Mouse (Mus musculus): ENCODE results near the gene Rap1gap2. TPM values are rescaled to one million over a fixed set of nuclear protein-coding genes. Genes with fewer than 3 reads are reported as not detected.

The Rap1gap2 gene
- polyA plus RNA-seq, 1 experiment from 2014 or later: 7.9 TPM

- H3K36me3 ChIP-seq (ENCODE audit: control insufficient read depth, insufficient read depth): peaks cover 16% of the 10 kb centered on the region
- H3K27ac ChIP-seq (ENCODE audit: low read depth, low read length): no peak overlapping the region
- no peak overlapping the region for H3K4me2 ChIP-seq (replicated peaks; ENCODE audit: low read depth)
- no peak overlapping the region for H3K4me3 ChIP-seq (ENCODE audit: low read depth, low read length)
- H3K4me1 ChIP-seq (replicated peaks; ENCODE audit: control insufficient read depth, insufficient read depth, low read length): no peaks in the 10 kb centered on the region
- no peak for ATAC-seq
- no peak overlapping the region for H3K9ac ChIP-seq (ENCODE audit: low read depth, low read length)
- WGBS: 80% methylated on average over 18 of the region's 18 CpGs
- H3K27me3 ChIP-seq (replicated peaks; ENCODE audit: control insufficient read depth, insufficient read depth, low read length): no peaks in the 10 kb centered on the region
- TF ChIP-seq CTCF (IDR thresholded peaks at IDR 0.05; ENCODE audit: low read depth): no peak
- H3K9me3 ChIP-seq (ENCODE audit: control insufficient read depth): no peaks in the 10 kb centered on the region
These were observed 215.1 kb downstream of the Rap1gap2 start for GRCm38 (mm10) chr11:74395583-74395982.

GRCm38 (mm10) chr11:74393489-74393888 lies 217.2 kb downstream of the Rap1gap2 start:
- Histone ChIP-seq H3K4me3 (ENCODE audit: low read depth, low read length) (no peak overlapping the region), H3K36me3 (ENCODE audit: control insufficient read depth, insufficient read depth) (peaks cover 19% of the 10 kb centered on the region), H3K9me3 (ENCODE audit: control insufficient read depth) (no peaks in the 10 kb centered on the region), H3K27me3 (replicated peaks; ENCODE audit: control insufficient read depth, insufficient read depth, low read length) (no peaks in the 10 kb centered on the region), H3K27ac (ENCODE audit: low read depth, low read length) (no peak overlapping the region), H3K4me2 (replicated peaks; ENCODE audit: low read depth) (no peak overlapping the region), H3K9ac (ENCODE audit: low read depth, low read length) (no peak overlapping the region), H3K4me1 (replicated peaks; ENCODE audit: control insufficient read depth, insufficient read depth, low read length) (no peaks in the 10 kb centered on the region)
- no peak for TF ChIP-seq CTCF (IDR thresholded peaks at IDR 0.05; ENCODE audit: low read depth)
- ATAC-seq: no peak
- WGBS: 56% methylated on average over 5 of the region's 5 CpGs

GRCm38 (mm10) chr11:74392903-74393302 lies 217.8 kb downstream of the Rap1gap2 start:
- WGBS: 87% methylated on average over 6 of the region's 6 CpGs
- Histone ChIP-seq H3K9ac (ENCODE audit: low read depth, low read length) (no peak overlapping the region), H3K27ac (ENCODE audit: low read depth, low read length) (no peak overlapping the region), H3K4me1 (replicated peaks; ENCODE audit: control insufficient read depth, insufficient read depth, low read length) (no peaks in the 10 kb centered on the region), H3K9me3 (ENCODE audit: control insufficient read depth) (no peaks in the 10 kb centered on the region), H3K4me3 (ENCODE audit: low read depth, low read length) (no peak overlapping the region), H3K36me3 (ENCODE audit: control insufficient read depth, insufficient read depth) (peaks cover 21% of the 10 kb centered on the region), H3K4me2 (replicated peaks; ENCODE audit: low read depth) (no peak overlapping the region), H3K27me3 (replicated peaks; ENCODE audit: control insufficient read depth, insufficient read depth, low read length) (no peaks in the 10 kb centered on the region)
- no peak for ATAC-seq
- TF ChIP-seq CTCF (IDR thresholded peaks at IDR 0.05; ENCODE audit: low read depth): no peak

GRCm38 (mm10) chr11:74391899-74392298 lies 218.8 kb downstream of the Rap1gap2 start:
- TF ChIP-seq CTCF (IDR thresholded peaks at IDR 0.05; ENCODE audit: low read depth): no peak
- H3K9ac ChIP-seq (ENCODE audit: low read depth, low read length): no peak overlapping the region
- 69% methylated on average over 11 of the region's 11 CpGs for WGBS
- no peak overlapping the region for H3K4me2 ChIP-seq (replicated peaks; ENCODE audit: low read depth)
- ATAC-seq: no peak
- peaks cover 28% of the 10 kb centered on the region for H3K36me3 ChIP-seq (ENCODE audit: control insufficient read depth, insufficient read depth)
- no peak overlapping the region for H3K27ac ChIP-seq (ENCODE audit: low read depth, low read length)
- no peaks in the 10 kb centered on the region for H3K4me1 ChIP-seq (replicated peaks; ENCODE audit: control insufficient read depth, insufficient read depth, low read length)
- H3K9me3 ChIP-seq (ENCODE audit: control insufficient read depth): no peaks in the 10 kb centered on the region
- no peaks in the 10 kb centered on the region for H3K27me3 ChIP-seq (replicated peaks; ENCODE audit: control insufficient read depth, insufficient read depth, low read length)
- H3K4me3 ChIP-seq (ENCODE audit: low read depth, low read length): no peak overlapping the region

- ATAC-seq: no peak
These were observed 223.5 kb downstream of the Rap1gap2 start for GRCm38 (mm10) chr11:74387203-74387602.

GRCm38 (mm10) chr11:74385674-74386073 lies 225.0 kb downstream of the Rap1gap2 start:
- Histone ChIP-seq H3K4me2 (replicated peaks; ENCODE audit: low read depth) (no peak overlapping the region), H3K36me3 (ENCODE audit: control insufficient read depth, insufficient read depth) (peaks cover 25% of the 10 kb centered on the region), H3K4me1 (replicated peaks; ENCODE audit: control insufficient read depth, insufficient read depth, low read length) (no peaks in the 10 kb centered on the region), H3K9me3 (ENCODE audit: control insufficient read depth) (no peaks in the 10 kb centered on the region), H3K9ac (ENCODE audit: low read depth, low read length) (no peak overlapping the region), H3K4me3 (ENCODE audit: low read depth, low read length) (no peak overlapping the region), H3K27me3 (replicated peaks; ENCODE audit: control insufficient read depth, insufficient read depth, low read length) (no peaks in the 10 kb centered on the region), H3K27ac (ENCODE audit: low read depth, low read length) (no peak overlapping the region)
- ATAC-seq: no peak
- 64% methylated on average over 9 of the region's 9 CpGs for WGBS
- TF ChIP-seq CTCF (IDR thresholded peaks at IDR 0.05; ENCODE audit: low read depth): no peak

More at GRCm38 (mm10) chr11:74387203-74387602, 223.5 kb downstream of the Rap1gap2 start:
- H3K9me3 ChIP-seq (ENCODE audit: control insufficient read depth): no peaks in the 10 kb centered on the region
- TF ChIP-seq CTCF (IDR thresholded peaks at IDR 0.05; ENCODE audit: low read depth): no peak
- no peak overlapping the region for H3K27ac ChIP-seq (ENCODE audit: low read depth, low read length)
- H3K9ac ChIP-seq (ENCODE audit: low read depth, low read length): no peak overlapping the region
- H3K4me1 ChIP-seq (replicated peaks; ENCODE audit: control insufficient read depth, insufficient read depth, low read length): no peaks in the 10 kb centered on the region
- no peak overlapping the region for H3K4me2 ChIP-seq (replicated peaks; ENCODE audit: low read depth)
- WGBS: 77% methylated on average over 5 of the region's 5 CpGs
- no peak overlapping the region for H3K4me3 ChIP-seq (ENCODE audit: low read depth, low read length)
- H3K36me3 ChIP-seq (ENCODE audit: control insufficient read depth, insufficient read depth): peaks cover 34% of the 10 kb centered on the region
- no peaks in the 10 kb centered on the region for H3K27me3 ChIP-seq (replicated peaks; ENCODE audit: control insufficient read depth, insufficient read depth, low read length)

All from intestine, postnatal 0 days (tissue).